Mouse (Mus musculus) hindbrain, embryonic 12.5 days (tissue): Measurements from ENCODE around the gene Snx25. TPM values are rescaled to one million over a fixed set of nuclear protein-coding genes. Genes with fewer than 3 reads are reported as not detected.
"Not testable (repeated sequence)": the region's sequence is repeated elsewhere in the genome, so short reads cannot be mapped to it uniquely, and the experiment has no call there.

ENCODE experiments used
- ATAC-seq: fragments of 200-750 bp; cut with Nextera tagmentation; 2 replicates; pipeline ENCODE4 v1.8.0; 2017; ENCODE audit warnings: moderate TSS enrichment; ENCODE audit not compliant: low FRiP score
- H3K27ac ChIP-seq: fragments of 300-500 bp; sonication (generic); 2 replicates; pipeline ENCODE4 v1.5.1; 2016; ENCODE audit warnings: mild to moderate bottlenecking
- H3K27me3 ChIP-seq: fragments of 300-500 bp; sonication (generic); 2 replicates; pipeline ENCODE4 v1.6.1; 2016; ENCODE audit warnings: mild to moderate bottlenecking
- H3K36me3 ChIP-seq: fragments of 300-500 bp; sonication (generic); 2 replicates; pipeline ENCODE4 v1.6.1; 2016; ENCODE audit warnings: mild to moderate bottlenecking
- H3K4me1 ChIP-seq: fragments of 300-500 bp; sonication (generic); 2 replicates; pipeline ENCODE4 v1.6.1; 2016
- H3K4me2 ChIP-seq: fragments of 300-500 bp; sonication (generic); replicated peaks from 2 replicates; pipeline ENCODE4 v1.6.1; 2016; ENCODE audit warnings: mild to moderate bottlenecking
- H3K4me3 ChIP-seq: fragments of 300-500 bp; sonication (generic); 2 replicates; pipeline ENCODE4 v1.5.1; 2016; ENCODE audit warnings: mild to moderate bottlenecking
- H3K9ac ChIP-seq: fragments of 300-500 bp; sonication (generic); 2 replicates; pipeline ENCODE4 v1.6.1; 2016; ENCODE audit warnings: mild to moderate bottlenecking, moderate library complexity
- H3K9me3 ChIP-seq: fragments of 300-500 bp; sonication (generic); replicated peaks from 2 replicates; pipeline ENCODE4 v1.6.1; 2016; ENCODE audit warnings: mild to moderate bottlenecking
- WGBS: fragments of 180-500 bp; shearing (Covaris S2); methylation state at CpG from one replicate; pipeline ENCODE4 v1.1.7; 2016; 5-methylcytosine and 5-hydroxymethylcytosine counted together
- polyA plus RNA-seq: library from polyadenylated mRNA; unstranded; fragments of >200 nt; fragmentation: Nextera tagmentation; extraction: Ambion mirVana; gene quantifications from 2 replicates; pipeline ENCODE4 v1.2.1, GENCODE M21; 2016

Gene Snx25
- polyA plus RNA-seq, 1 experiment from 2014 or later: 5.9 TPM

DNA sequence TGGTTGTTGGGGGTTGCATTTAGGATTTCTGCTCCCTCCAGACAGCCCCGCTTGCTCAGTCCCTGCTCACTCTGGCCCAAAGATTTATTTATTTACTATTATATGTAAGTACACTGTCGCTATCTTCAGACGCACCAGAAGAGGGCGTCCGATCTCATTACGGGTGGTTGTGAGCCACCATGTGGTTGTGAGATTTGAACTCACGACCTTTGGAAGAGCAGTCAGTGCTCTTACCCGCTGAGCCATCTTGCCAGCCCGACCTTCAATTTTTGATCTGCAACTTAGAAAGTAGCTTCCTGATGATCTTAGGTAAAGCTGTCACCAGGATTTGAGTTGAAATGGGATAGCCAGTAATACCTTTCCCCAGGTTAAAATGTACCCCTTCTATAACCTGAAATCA lies 2.2 kb downstream of the Snx25 start:
- H3K9me3 ChIP-seq: no peaks in the 10 kb centered on the region
- ATAC-seq: no peak
- no peaks in the 10 kb centered on the region for H3K36me3 ChIP-seq
- peaks cover 18% of the 10 kb centered on the region for H3K4me1 ChIP-seq
- no peak overlapping the region for H3K9ac ChIP-seq
- H3K27me3 ChIP-seq: peaks cover 19% of the 10 kb centered on the region
- H3K27ac ChIP-seq: no peak overlapping the region
- H3K4me2 ChIP-seq: no peak overlapping the region
- WGBS: 81% methylated on average over 9 of the region's 9 CpGs
- no peak overlapping the region for H3K4me3 ChIP-seq

DNA sequence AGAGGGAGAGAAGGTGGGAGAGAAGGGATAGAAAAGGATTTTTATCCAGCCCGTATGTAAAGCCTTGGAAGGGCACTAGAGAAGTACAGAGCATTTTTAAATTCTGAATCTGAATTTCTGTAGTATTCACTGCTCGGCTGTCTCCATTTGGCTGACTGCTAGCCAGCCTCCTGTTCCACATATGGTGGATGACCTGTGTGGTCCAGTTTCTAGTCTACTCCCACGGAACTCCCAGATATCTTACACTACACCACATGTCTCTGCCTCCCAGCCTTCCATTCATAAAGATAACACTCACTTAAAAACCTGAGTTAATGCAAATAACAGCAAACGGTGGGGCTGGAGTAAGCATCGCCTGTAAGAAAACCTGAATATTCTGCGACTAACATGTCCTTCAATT lies 2.7 kb downstream of the Snx25 start:
- H3K27me3 ChIP-seq: peaks cover 15% of the 10 kb centered on the region
- 80% methylated on average over 6 of the region's 6 CpGs for WGBS
- peaks cover 18% of the 10 kb centered on the region for H3K4me1 ChIP-seq
- no peak overlapping the region for H3K27ac ChIP-seq
- no peak overlapping the region for H3K4me2 ChIP-seq
- H3K4me3 ChIP-seq: no peak overlapping the region
- no peak overlapping the region for H3K9ac ChIP-seq
- no peaks in the 10 kb centered on the region for H3K36me3 ChIP-seq
- H3K9me3 ChIP-seq: no peaks in the 10 kb centered on the region
- ATAC-seq: no peak

- Histone ChIP-seq H3K4me1 (peaks cover 13% of the 10 kb centered on the region), H3K27me3 (peaks cover 6% of the 10 kb centered on the region; the same call in 1 of the 2 replicates), H3K4me2 (no peak overlapping the region), H3K27ac (no peak overlapping the region), H3K4me3 (no peak overlapping the region), H3K36me3 (no peaks in the 10 kb centered on the region), H3K9ac (no peak overlapping the region), H3K9me3 (no peaks in the 10 kb centered on the region)
- 49% methylated on average over 3 of the region's 3 CpGs for WGBS
- no peak for ATAC-seq
Measured at GRCm38 (mm10) chr8:46146173-46146572, 5.8 kb downstream of the Snx25 start.

GRCm38 (mm10) chr8:46143924-46144323 lies 8.0 kb downstream of the Snx25 start:
- peaks cover 6% of the 10 kb centered on the region for H3K4me1 ChIP-seq
- H3K27ac ChIP-seq: no peak overlapping the region
- 41% methylated on average over 1 of the region's 1 CpGs for WGBS
- no peaks in the 10 kb centered on the region for H3K27me3 ChIP-seq
- no peak overlapping the region for H3K4me2 ChIP-seq
- no peaks in the 10 kb centered on the region for H3K9me3 ChIP-seq
- no peak overlapping the region for H3K9ac ChIP-seq
- ATAC-seq: no peak
- no peak overlapping the region for H3K4me3 ChIP-seq
- H3K36me3 ChIP-seq: no peaks in the 10 kb centered on the region

GRCm38 (mm10) chr8:46143470-46143869 lies 8.5 kb downstream of the Snx25 start:
- H3K4me1 ChIP-seq: peaks cover 6% of the 10 kb centered on the region
- ATAC-seq: no peak
- WGBS: 70% methylated on average over 5 of the region's 5 CpGs
- H3K36me3 ChIP-seq: no peaks in the 10 kb centered on the region
- H3K4me2 ChIP-seq: no peak overlapping the region
- H3K27ac ChIP-seq: no peak overlapping the region
- no peaks in the 10 kb centered on the region for H3K9me3 ChIP-seq
- H3K4me3 ChIP-seq: no peak overlapping the region
- H3K9ac ChIP-seq: no peak overlapping the region
- no peaks in the 10 kb centered on the region for H3K27me3 ChIP-seq

DNA sequence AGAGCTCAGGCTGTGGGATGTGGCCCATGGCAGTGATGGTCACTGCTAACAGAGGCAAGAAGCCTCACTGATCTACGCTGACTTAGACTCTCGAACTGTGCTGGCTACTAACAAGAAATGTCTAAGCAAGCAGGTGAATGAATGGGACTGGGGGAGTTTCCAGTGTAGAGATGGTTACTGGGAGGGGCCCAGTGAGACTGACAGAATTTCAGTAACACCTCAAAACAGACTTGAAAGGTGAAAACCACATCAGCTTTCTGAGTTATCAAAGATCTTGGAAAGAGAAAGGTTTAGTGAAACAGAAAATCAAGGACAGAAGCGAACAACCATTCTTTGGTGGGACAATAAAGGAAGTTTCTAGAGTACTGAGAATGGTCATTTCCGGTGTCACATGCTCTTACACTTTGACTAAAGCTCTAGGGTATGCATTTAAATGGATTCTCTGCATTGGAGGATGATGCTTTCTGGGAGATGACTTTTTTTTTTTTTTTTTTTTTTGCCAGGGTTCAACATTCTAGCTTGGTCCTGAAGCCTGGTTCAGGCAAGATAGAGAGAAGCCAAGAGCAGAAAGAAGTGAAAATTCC lies 9.4 kb downstream of the Snx25 start:
- 91% methylated on average over 4 of the region's 4 CpGs for WGBS
- no peak overlapping the region for H3K4me2 ChIP-seq
- no peaks in the 10 kb centered on the region for H3K27me3 ChIP-seq
- H3K27ac ChIP-seq: no peak overlapping the region
- no peak for ATAC-seq
- no peaks in the 10 kb centered on the region for H3K36me3 ChIP-seq
- H3K4me1 ChIP-seq: peaks cover 6% of the 10 kb centered on the region
- no peak overlapping the region for H3K9ac ChIP-seq
- H3K9me3 ChIP-seq: no peaks in the 10 kb centered on the region
- no peak overlapping the region for H3K4me3 ChIP-seq

- Histone ChIP-seq H3K4me2 (no peak overlapping the region), H3K27ac (no peak overlapping the region), H3K4me1 (0 out of 2 replicates have a peak, but pooled peaks cover 3% of the 10 kb centered on the region), H3K27me3 (no peaks in the 10 kb centered on the region), H3K4me3 (no peak overlapping the region), H3K36me3 (no peaks in the 10 kb centered on the region), H3K9me3 (no peaks in the 10 kb centered on the region), H3K9ac (no peak overlapping the region)
- ATAC-seq: no peak
- 92% methylated on average over 3 of the region's 3 CpGs for WGBS
Measured at GRCm38 (mm10) chr8:46141688-46142087, 10.3 kb downstream of the Snx25 start.

DNA sequence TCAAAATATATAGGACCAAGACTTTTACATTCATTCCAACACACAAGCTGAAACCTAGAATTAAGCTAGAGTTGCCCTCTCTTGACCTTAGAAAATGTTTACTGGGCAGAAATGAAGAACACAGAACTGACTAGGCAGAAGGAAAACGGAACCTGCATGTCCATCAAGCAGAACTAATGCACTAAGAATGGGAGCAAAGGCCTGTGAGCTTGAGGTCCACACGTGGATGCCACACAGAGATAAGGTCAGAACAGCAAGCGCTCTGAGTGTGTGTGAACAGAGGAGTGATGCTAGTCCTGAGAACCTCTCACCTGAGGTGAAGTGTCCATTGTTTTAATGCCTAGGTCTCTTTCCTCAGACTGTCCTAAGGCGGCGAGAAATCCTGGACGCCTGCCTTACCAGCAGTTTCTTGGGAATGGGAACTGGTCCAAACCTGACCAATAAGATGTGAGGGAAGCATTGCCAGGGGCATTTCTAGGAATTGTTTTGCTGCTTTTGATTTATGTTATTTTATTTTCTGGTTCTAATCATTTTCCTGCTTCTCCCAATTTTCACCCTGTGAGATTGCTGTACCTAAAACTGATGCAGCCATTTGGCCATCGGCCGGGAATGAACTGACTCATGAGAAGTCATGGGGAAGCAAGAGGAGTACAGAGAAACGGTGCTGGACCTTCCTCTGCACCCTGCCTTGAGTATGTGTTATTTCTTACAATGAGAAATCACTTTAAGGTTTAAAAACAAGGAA lies 11.4 kb downstream of the Snx25 start:
- no peak overlapping the region for H3K27ac ChIP-seq
- H3K4me2 ChIP-seq: no peak overlapping the region
- H3K4me1 ChIP-seq: no peaks in the 10 kb centered on the region
- H3K36me3 ChIP-seq: no peaks in the 10 kb centered on the region
- H3K9me3 ChIP-seq: no peaks in the 10 kb centered on the region
- H3K9ac ChIP-seq: no peak overlapping the region
- no peak overlapping the region for H3K4me3 ChIP-seq
- no peaks in the 10 kb centered on the region for H3K27me3 ChIP-seq
- 81% methylated on average over 9 of the region's 9 CpGs for WGBS
- no peak for ATAC-seq

GRCm38 (mm10) chr8:46137843-46138596 lies 13.9 kb downstream of the Snx25 start:
- Histone ChIP-seq H3K4me1 (no peaks in the 10 kb centered on the region), H3K9me3 (peaks cover 3% of the 10 kb centered on the region; the same call in 1 of the 2 replicates), H3K27me3 (no peaks in the 10 kb centered on the region), H3K36me3 (peaks cover 7% of the 10 kb centered on the region; the same call in 1 of the 2 replicates), H3K4me2 (no peak overlapping the region), H3K27ac (no peak overlapping the region), H3K4me3 (no peak overlapping the region), H3K9ac (no peak overlapping the region)
- ATAC-seq: no peak
- 88% methylated on average over 10 of the region's 10 CpGs for WGBS

- 88% methylated on average over 1 of the region's 1 CpGs for WGBS
- H3K4me3 ChIP-seq: no peak overlapping the region
- ATAC-seq: no peak
- no peak overlapping the region for H3K4me2 ChIP-seq
- H3K9ac ChIP-seq: no peak overlapping the region
- no peaks in the 10 kb centered on the region for H3K4me1 ChIP-seq
- H3K27me3 ChIP-seq: no peaks in the 10 kb centered on the region
- peaks cover 7% of the 10 kb centered on the region; the same call in 1 of the 2 replicates for H3K9me3 ChIP-seq
- H3K36me3 ChIP-seq: peaks cover 7% of the 10 kb centered on the region; the same call in 1 of the 2 replicates
- H3K27ac ChIP-seq: no peak overlapping the region
Measured at GRCm38 (mm10) chr8:46137336-46137735, 14.6 kb downstream of the Snx25 start.

DNA sequence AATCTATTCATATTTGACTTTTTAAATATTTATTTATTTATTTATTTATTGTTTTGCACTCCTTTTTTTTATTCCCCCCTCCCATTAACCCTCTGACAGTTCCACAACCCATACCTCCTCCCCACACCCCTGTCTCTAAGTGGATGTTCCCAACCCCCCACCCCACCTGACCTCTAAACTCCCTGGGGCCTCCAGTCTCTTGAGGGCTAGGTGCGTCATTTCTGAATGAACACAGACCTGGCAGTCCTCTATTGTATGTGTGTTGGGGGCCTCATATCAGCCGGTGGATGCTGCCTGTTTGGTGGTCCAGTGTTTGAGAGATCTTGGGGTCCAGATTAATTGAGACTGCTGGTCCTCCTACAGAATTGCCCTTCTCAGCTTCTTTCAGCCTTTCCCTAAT lies 16.4 kb downstream of the Snx25 start:
- ATAC-seq, H3K4me2 ChIP-seq, H3K9ac ChIP-seq, H3K27ac ChIP-seq, H3K4me3 ChIP-seq, H3K4me1 ChIP-seq, H3K36me3 ChIP-seq, H3K9me3 ChIP-seq, H3K27me3 ChIP-seq: not testable (repeated sequence)
- WGBS: 89% methylated on average over 2 of the region's 2 CpGs

DNA sequence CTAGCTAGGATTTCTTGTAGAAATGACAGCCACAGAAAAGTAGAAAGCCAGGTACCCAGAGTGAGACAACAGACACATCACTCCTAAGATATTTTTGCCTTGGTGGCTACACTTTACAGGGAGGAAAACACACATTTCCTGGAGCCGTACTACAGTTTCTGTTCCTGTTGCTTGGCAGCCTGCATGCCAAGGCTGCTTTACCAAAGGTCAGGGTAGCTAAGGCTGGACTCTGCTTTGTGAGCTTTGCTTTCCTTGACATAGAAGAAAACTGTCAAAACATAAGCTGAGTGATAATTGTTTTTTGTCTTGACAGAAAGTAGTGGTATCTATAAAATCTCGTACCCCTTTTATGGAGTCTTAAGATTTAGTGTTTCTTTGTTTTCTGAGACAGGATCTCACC lies 21.5 kb downstream of the Snx25 start:
- H3K9ac ChIP-seq: no peak overlapping the region
- H3K27me3 ChIP-seq: no peaks in the 10 kb centered on the region
- ATAC-seq: no peak
- H3K4me1 ChIP-seq: no peaks in the 10 kb centered on the region
- H3K4me2 ChIP-seq: no peak overlapping the region
- no peak overlapping the region for H3K27ac ChIP-seq
- 92% methylated on average over 2 of the region's 2 CpGs for WGBS
- no peak overlapping the region for H3K4me3 ChIP-seq
- H3K9me3 ChIP-seq: peaks cover 7% of the 10 kb centered on the region; the same call in 1 of the 2 replicates
- peaks cover 7% of the 10 kb centered on the region; the same call in 1 of the 2 replicates for H3K36me3 ChIP-seq
